Mouse (Mus musculus) intestine, embryonic 14.5 days (tissue): Measurements from ENCODE around the gene Rfx2. TPM values are rescaled to one million over a fixed set of nuclear protein-coding genes. Genes with fewer than 3 reads are reported as not detected.

Experiments used
- ATAC-seq: fragments of 200-750 bp; cut with Nextera tagmentation; replicated peaks from 2 replicates; pipeline ENCODE4 v1.8.0; 2017; ENCODE audit warnings: low read depth, moderate number of reproducible peaks, moderate TSS enrichment, moderate library complexity; ENCODE audit not compliant: low FRiP score, low TSS enrichment
- DNase-seq: peaks from one replicate; pipeline ENCODE4 v3.0.0-alpha.2; 2018; ENCODE audit warnings: low spot score
- H3K27ac ChIP-seq: fragments of 300-500 bp; sonication (generic); 2 replicates; pipeline ENCODE4 v1.5.1; 2014; ENCODE audit warnings: low read depth, mild to moderate bottlenecking, control low read depth
- H3K27me3 ChIP-seq: fragments of 300-500 bp; sonication (generic); replicated peaks from 2 replicates; pipeline ENCODE4 v1.6.1; 2014; ENCODE audit warnings: low read length, control low read depth; ENCODE audit not compliant: control insufficient read depth, insufficient read depth
- H3K36me3 ChIP-seq: fragments of 300-500 bp; sonication (generic); 2 replicates; pipeline ENCODE4 v1.6.1; 2014; ENCODE audit warnings: low read length, control low read depth; ENCODE audit not compliant: control insufficient read depth, insufficient read depth
- H3K4me1 ChIP-seq: fragments of 300-500 bp; sonication (generic); replicated peaks from 2 replicates; pipeline ENCODE4 v1.6.1; 2014; ENCODE audit warnings: low read length, control low read depth, mixed read lengths; ENCODE audit not compliant: control insufficient read depth, insufficient read depth
- H3K4me2 ChIP-seq: fragments of 300-500 bp; sonication (generic); 2 replicates; pipeline ENCODE4 v1.6.1; 2014; ENCODE audit warnings: low read length
- H3K4me3 ChIP-seq: fragments of 300-500 bp; sonication (generic); 2 replicates; pipeline ENCODE4 v1.5.1; 2014; ENCODE audit warnings: low read depth, low read length, control low read depth, mixed read lengths
- H3K9ac ChIP-seq: fragments of 300-500 bp; sonication (generic); 2 replicates; pipeline ENCODE4 v1.6.1; 2014; ENCODE audit warnings: mild to moderate bottlenecking, low read length
- H3K9me3 ChIP-seq: fragments of 300-500 bp; sonication (generic); 2 replicates; pipeline ENCODE4 v1.6.1; 2016; ENCODE audit warnings: low read length, control low read depth; ENCODE audit not compliant: control insufficient read depth
- WGBS: fragments of 180-500 bp; shearing (Covaris S2); extraction: QIAGEN DNeasy Blood & Tissue Kit; methylation state at CpG from one replicate; pipeline ENCODE4 v1.1.7; 2014; 5-methylcytosine and 5-hydroxymethylcytosine counted together
- polyA plus RNA-seq: library from polyadenylated mRNA; unstranded; fragments of >200 nt; fragmentation: Nextera tagmentation; extraction: Ambion mirVana; gene quantifications from 2 replicates; pipeline ENCODE4 v1.2.1, GENCODE M21; 2014

Rfx2 gene
- polyA plus RNA-seq, 1 experiment from 2014 or later = 4.5 TPM

DNA sequence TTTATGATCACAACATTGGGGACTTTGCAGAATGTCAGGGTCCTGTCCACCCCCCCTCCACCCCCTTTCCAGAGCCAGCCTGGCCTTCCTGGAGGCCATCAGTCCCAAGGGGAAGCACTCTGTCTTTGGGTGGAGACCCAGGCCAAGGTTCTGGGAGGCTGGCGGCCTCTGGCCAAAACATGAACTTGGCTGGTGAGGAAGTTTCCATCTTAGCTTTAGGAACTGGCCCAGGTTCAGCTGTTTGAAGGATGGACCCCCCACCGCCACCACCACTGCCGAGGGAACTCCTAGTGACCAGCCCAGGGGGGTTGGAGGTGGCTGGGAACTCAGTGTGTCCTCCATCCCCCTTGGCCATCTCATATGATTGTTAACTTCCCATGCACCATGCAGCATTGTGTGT lies 69.7 kb downstream of the Rfx2 start:
- ATAC-seq (no peak), DNase-seq (no peak)
- Histone ChIP-seq H3K4me3 (no peak overlapping the region), H3K36me3 (no peaks in the 10 kb centered on the region), H3K4me2 (no peak overlapping the region), H3K27me3 (peaks cover 13% of the 10 kb centered on the region), H3K4me1 (peaks cover 26% of the 10 kb centered on the region), H3K27ac (no peak overlapping the region), H3K9me3 (no peaks in the 10 kb centered on the region), H3K9ac (no peak overlapping the region)
- 62% methylated on average over 3 of the region's 3 CpGs for WGBS

DNA sequence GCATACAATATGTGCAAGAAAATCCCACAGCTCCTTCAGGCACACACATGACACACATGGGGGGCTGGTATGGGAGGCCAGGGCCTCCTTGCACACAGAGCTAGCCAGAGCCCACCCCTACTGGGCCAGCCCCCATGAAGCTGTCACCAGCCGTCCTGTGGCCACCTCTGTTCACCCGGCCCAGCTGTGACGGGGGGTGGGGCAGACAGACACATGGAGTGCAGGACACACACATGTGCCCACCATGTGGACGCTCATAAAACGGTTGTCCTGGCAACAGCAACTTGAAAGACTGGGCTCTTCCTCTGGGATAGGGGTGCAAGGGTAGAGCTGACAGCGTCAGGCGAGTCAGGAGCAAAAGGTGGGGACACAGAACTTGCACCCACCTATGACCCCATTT lies 71.6 kb downstream of the Rfx2 start:
- Histone ChIP-seq H3K27me3 (peaks cover 31% of the 10 kb centered on the region), H3K27ac (no peak overlapping the region), H3K4me1 (peaks cover 21% of the 10 kb centered on the region), H3K4me2 (no peak overlapping the region), H3K9ac (no peak overlapping the region), H3K4me3 (no peak overlapping the region), H3K9me3 (no peaks in the 10 kb centered on the region), H3K36me3 (no peaks in the 10 kb centered on the region)
- no peak for ATAC-seq
- 58% methylated on average over 7 of the region's 7 CpGs for WGBS
- DNase-seq = no peak

DNA sequence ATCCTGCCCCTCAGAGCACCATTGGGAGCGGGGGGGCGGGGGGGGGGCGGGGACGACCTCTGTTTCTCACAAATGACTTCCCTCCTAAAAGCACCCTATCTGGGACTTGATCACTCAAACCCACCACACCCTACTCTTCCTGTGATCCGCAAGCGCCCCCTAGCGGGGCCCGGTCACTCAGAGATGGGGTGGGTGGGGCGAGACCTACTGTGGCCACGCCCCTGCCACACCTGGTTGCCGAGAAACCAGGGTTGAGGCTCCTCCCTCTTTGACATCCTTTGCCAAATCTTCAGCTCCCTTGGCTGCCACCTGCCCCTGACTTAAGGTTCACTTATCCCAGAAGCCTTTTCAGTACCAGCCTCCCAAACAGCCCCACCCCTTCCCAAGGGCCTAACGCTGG lies 72.7 kb downstream of the Rfx2 start:
- H3K4me3 ChIP-seq = no peak overlapping the region
- H3K4me1 ChIP-seq = peaks cover 24% of the 10 kb centered on the region
- DNase-seq (peak; percentile 81), ATAC-seq (no peak)
- H3K27ac ChIP-seq = no peak overlapping the region
- H3K9me3 ChIP-seq = no peaks in the 10 kb centered on the region
- H3K9ac ChIP-seq = no peak overlapping the region
- H3K27me3 ChIP-seq = peaks cover 42% of the 10 kb centered on the region
- no peaks in the 10 kb centered on the region for H3K36me3 ChIP-seq
- 6% methylated on average over 12 of the region's 12 CpGs for WGBS
- H3K4me2 ChIP-seq = no peak overlapping the region

DNA sequence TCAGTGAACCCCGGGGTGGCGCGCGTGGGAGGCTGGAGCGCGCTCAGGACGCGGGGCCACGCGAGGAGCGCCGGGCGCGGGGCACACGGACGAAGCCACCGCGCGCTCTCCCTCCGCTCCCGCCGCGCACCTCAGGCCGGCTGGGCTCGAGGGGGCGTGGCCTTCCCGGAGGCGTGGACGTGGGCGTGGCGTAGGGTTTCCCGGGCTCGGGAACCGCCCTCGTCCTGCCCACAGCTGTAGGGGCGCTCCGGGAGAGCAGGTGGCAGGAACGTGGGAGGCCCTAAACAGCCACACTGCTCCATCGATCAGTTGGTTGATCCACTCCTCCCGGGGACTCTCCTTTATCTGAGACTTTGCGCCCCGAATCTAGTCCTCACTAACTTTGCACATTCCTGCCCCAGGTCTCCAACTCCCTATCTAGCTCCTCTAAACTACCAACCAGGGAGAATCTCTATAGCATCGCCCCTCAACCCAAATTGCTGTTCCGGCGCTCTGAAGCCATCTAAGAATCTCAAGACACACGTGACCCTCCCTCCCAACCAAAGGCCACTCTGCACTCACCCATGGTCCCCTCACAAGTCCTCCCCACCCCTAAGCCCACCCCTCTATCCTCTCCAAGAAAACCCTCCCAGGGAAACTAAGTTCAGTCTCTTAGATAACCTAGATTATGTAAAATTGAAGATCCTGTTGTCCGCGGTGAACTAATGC lies 73.2 kb downstream of the Rfx2 start, which contains the start of gene Nrtn:
Nrtn (minus strand) TSS at position 115 of the 708 bp plus-strand sequence.
- Histone ChIP-seq H3K4me2 (peak within 1 kb of the TSS; percentile 100), H3K4me3 (peak within 1 kb of the TSS; percentile 48), H3K27me3 (peaks cover 48% of the 10 kb centered on the region), H3K9me3 (no peaks in the 10 kb centered on the region), H3K9ac (peak within 1 kb of the TSS; percentile 50), H3K4me1 (peaks cover 19% of the 10 kb centered on the region), H3K36me3 (no peaks in the 10 kb centered on the region), H3K27ac (no peak within 1 kb of the TSS)
- DNase-seq (peak; percentile 93), ATAC-seq (peak; percentile 73)
- under 1% methylated on average over 47 of the region's 48 CpGs for WGBS

DNA sequence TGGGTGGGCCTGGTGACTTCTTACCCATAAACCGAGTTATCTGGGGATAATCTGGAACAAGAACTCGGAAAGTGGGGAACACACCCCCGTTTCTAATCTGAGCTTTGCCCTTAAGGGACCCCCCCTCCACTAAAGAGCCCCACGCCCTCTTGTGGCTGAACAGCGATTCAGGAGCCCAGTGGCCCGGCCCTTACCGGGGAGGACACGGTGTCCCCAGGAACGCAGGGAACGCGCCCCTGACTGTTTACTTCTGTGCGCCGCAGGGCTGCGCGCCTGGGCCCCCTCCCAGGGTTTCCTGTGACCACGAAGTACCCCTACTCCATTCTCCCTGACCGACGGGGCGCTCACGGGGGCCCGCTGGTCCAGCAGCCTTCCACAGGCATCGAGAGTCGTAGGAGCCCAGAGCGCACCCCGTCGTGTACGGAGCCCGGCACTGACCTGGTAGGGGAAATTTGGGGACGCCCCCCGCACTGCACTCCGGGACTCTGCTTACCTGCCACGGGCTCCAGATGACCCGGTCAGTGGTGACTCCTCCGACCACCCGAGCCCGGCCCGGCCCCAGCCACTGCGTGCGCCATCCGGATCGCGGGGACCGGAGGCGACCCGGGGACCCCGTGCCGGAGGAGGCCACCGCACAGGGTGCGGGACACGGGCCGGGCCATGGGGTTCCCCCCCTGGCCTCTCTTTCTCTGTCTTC lies 74.0 kb downstream of the Rfx2 start:
- no peak for DNase-seq
- Histone ChIP-seq H3K36me3 (no peaks in the 10 kb centered on the region), H3K9ac (peak overlapping the region; percentile 50), H3K27me3 (peaks cover 52% of the 10 kb centered on the region), H3K4me1 (peaks cover 14% of the 10 kb centered on the region; the same call in 1 of the 2 replicates), H3K4me2 (peak overlapping the region; percentile 100), H3K4me3 (peak overlapping the region; percentile 48), H3K27ac (no peak overlapping the region), H3K9me3 (no peaks in the 10 kb centered on the region)
- peak; percentile 16; the same call in 1 of the 2 replicates for ATAC-seq
- WGBS = under 1% methylated on average over 51 of the region's 51 CpGs

DNA sequence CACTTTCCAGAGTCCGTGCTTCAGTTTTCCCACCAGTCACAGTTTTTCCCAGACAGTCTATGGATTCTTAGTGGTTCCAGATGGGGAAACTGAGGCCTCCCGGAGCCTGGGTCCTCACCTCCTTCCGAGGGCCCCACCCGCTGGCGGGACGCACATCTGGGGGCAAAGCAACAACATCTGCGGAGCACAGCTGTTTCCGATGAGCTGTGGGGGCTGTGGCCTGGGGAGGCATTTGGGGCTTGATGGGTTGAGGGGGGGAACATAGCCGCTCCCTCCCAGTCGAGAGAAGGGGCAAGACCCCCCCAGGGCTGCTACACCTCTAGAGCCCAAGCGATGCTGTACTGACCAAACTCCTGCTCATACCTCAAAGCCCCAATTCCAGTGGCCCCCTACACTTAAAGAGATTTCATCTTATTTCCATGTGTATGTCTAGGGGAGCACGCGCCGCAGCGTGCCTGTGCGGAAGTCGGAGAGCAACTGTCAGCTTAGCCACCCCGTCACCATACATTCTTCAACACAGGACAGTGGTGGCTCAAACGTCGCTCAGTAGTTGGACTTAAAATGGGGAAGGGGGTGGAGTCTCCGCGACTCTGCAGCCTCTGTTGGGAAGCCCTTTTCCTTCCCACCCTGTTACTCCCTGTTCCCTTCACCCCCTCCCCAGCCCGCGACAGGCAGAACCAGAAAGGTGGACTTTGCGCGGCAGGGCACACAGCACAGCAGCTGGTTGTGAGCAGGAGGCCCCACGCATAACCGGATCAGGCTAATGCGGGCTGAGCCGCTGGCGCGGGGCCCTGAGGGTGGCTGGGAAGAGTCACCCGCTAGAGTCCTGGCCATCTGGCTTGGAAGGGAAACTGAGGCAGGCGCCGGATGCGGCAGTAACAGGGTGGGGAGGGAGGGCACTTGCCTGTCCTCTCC lies 76.3 kb downstream of the Rfx2 start:
- Histone ChIP-seq H3K4me2 (peak overlapping the region; percentile 28), H3K36me3 (no peaks in the 10 kb centered on the region), H3K27ac (no peak overlapping the region), H3K4me3 (0 out of 2 replicates have a peak overlapping the region, but pooled peaks have one; percentile 4), H3K4me1 (peaks cover 14% of the 10 kb centered on the region; the same call in 1 of the 2 replicates), H3K9ac (no peak overlapping the region), H3K27me3 (peaks cover 59% of the 10 kb centered on the region), H3K9me3 (no peaks in the 10 kb centered on the region)
- DNase-seq = no peak
- 16% methylated on average over 36 of the region's 36 CpGs for WGBS
- ATAC-seq = no peak

DNA sequence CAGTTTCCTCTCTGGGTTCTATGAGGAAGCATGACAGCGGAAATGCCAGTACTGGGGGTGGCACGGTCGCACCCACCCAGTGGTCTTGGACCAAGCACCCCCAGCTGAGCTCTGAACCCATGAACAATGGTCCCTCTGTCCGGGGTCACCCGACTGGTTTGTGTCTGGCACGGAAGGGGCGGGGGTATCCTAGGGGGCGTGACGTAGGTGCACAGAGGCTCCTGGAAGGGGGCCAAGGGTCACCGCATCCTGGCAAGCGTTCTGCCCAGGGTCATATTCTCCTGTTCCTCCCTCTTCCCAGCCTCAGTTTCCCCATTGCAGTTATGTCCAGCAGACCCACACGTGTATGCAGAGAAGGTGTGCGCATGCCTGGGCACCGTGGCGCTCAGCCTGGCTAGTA lies 77.4 kb downstream of the Rfx2 start:
- DNase-seq (no peak), ATAC-seq (no peak)
- no peaks in the 10 kb centered on the region for H3K9me3 ChIP-seq
- H3K4me1 ChIP-seq = peaks cover 14% of the 10 kb centered on the region; the same call in 1 of the 2 replicates
- 0 out of 2 replicates have a peak overlapping the region, but pooled peaks have one; percentile 8 for H3K4me2 ChIP-seq
- H3K9ac ChIP-seq = no peak overlapping the region
- no peak overlapping the region for H3K27ac ChIP-seq
- H3K4me3 ChIP-seq = no peak overlapping the region
- WGBS = 27% methylated on average over 15 of the region's 15 CpGs
- peaks cover 59% of the 10 kb centered on the region for H3K27me3 ChIP-seq
- no peaks in the 10 kb centered on the region for H3K36me3 ChIP-seq

DNA sequence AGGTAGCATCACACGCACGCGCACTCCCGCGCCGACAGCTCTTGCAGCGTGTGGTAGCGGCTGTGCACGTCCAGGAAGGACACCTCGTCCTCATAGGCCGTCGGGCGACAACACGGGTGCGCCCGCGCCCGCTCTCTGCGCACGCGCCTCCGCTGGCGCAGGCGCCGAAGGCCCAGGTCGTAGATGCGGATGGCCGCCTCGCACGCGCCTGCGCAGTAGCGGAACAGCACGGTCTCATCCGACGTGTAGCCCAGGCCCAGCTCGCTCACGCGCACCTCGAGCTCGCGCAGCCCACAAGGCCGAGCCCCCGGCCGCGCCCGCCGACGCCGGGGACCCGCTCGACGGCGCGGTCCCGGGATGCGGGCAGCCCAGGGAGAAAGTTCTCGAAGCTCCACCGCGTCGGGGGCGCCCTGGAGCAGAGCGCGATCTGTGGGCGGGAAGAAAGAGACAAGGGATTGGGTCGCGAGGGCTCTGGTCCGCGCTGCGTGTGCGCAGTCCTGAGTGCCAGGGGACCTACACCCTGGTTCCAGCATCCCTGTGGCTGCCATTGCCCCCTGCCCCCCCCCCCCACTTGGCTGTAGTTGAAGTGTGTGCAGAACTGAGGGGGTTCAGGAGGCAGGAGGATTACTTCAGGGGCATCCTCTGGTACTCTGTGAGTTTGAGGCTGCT lies 79.3 kb downstream of the Rfx2 start:
- peaks cover 50% of the 10 kb centered on the region for H3K27me3 ChIP-seq
- peak; percentile 30; the same call in 1 of the 2 replicates for ATAC-seq
- H3K4me3 ChIP-seq = peak overlapping the region; percentile 16
- peak overlapping the region; percentile 27; the same call in 1 of the 2 replicates for H3K9ac ChIP-seq
- H3K9me3 ChIP-seq = no peaks in the 10 kb centered on the region
- peak; percentile 67 for DNase-seq
- peaks cover 7% of the 10 kb centered on the region; the same call in 1 of the 2 replicates for H3K4me1 ChIP-seq
- no peaks in the 10 kb centered on the region for H3K36me3 ChIP-seq
- WGBS = 17% methylated on average over 71 of the region's 71 CpGs
- no peak overlapping the region for H3K27ac ChIP-seq
- H3K4me2 ChIP-seq = peak overlapping the region; percentile 33
